In genomic region chr7:67566510-67567237, GRCm38 (mm10) we compare ENCODE assay signal across 11 mouse cellular contexts.
A peak's percentile ranks its signal among the peaks of the same experiment; 100 is the strongest.
DNase-seq lines count a peak whose midpoint lies in the region; ATAC-seq lines count a peak whose summit lies in the region.
"Had no signal": no experiment of that assay in that cellular context is flagged by ENCODE, and none has a peak within 500 bp of the region (broad histone marks: within the 10 kb centered on the region; RNA-seq: fewer than 3 reads in every experiment).

No protein-coding gene starts in this region.

- H3K4me2 ChIP-seq in midbrain, embryonic 11.5 days, result no peak overlapping the region
- no peak overlapping the region for H3K4me2 ChIP-seq in midbrain, embryonic 15.5 days
- H3K4me2 ChIP-seq in embryonic facial prominence, embryonic 12.5 days (replicated peaks), result no peak overlapping the region
- H3K4me2 ChIP-seq: lung, embryonic 15.5 days; midbrain, embryonic 13.5 days had no signal

- no peaks in the 10 kb centered on the region for H3K9me3 ChIP-seq in midbrain, embryonic 11.5 days (ENCODE audit: control insufficient read depth, low read length)
- H3K9me3 ChIP-seq in midbrain, embryonic 15.5 days, result no peaks in the 10 kb centered on the region
- no peaks in the 10 kb centered on the region for H3K9me3 ChIP-seq in embryonic facial prominence, embryonic 12.5 days
- H3K9me3 ChIP-seq: lung, embryonic 15.5 days; midbrain, embryonic 13.5 days had no signal

- H3K27me3 ChIP-seq in midbrain, embryonic 11.5 days (ENCODE audit: control insufficient read depth, insufficient read depth, low read length), result no peaks in the 10 kb centered on the region
- H3K27me3 ChIP-seq in midbrain, embryonic 15.5 days (replicated peaks), result no peaks in the 10 kb centered on the region
- H3K27me3 ChIP-seq in embryonic facial prominence, embryonic 12.5 days, result no peaks in the 10 kb centered on the region
- H3K27me3 ChIP-seq: lung, embryonic 15.5 days; midbrain, embryonic 13.5 days had no signal

- no peaks in the 10 kb centered on the region for H3K4me1 ChIP-seq in midbrain, embryonic 11.5 days (ENCODE audit: control insufficient read depth, insufficient read depth, low read length)
- H3K4me1 ChIP-seq in midbrain, embryonic 15.5 days, result no peaks in the 10 kb centered on the region
- H3K4me1 ChIP-seq in embryonic facial prominence, embryonic 12.5 days, result peaks cover 6% of the 10 kb centered on the region
- H3K4me1 ChIP-seq: lung, embryonic 15.5 days; midbrain, embryonic 13.5 days had no signal

- no peak overlapping the region for H3K4me3 ChIP-seq in midbrain, embryonic 11.5 days (ENCODE audit: low read depth, low read length)
- no peak overlapping the region for H3K4me3 ChIP-seq in midbrain, embryonic 15.5 days
- H3K4me3 ChIP-seq in embryonic facial prominence, embryonic 12.5 days, result no peak overlapping the region
- H3K4me3 ChIP-seq: lung, embryonic 15.5 days; midbrain, embryonic 13.5 days had no signal

- 70% methylated on average over 8 of the region's 8 CpGs for WGBS in midbrain, embryonic 11.5 days
- WGBS in midbrain, embryonic 15.5 days, result 69% methylated on average over 8 of the region's 8 CpGs
- WGBS in embryonic facial prominence, embryonic 12.5 days, result 34% methylated on average over 8 of the region's 8 CpGs

- no peak overlapping the region for H3K27ac ChIP-seq in midbrain, embryonic 11.5 days (ENCODE audit: low read depth, low read length)
- no peak overlapping the region for H3K27ac ChIP-seq in midbrain, embryonic 15.5 days
- H3K27ac ChIP-seq in embryonic facial prominence, embryonic 12.5 days, result 0 out of 2 replicates have a peak overlapping the region, but pooled peaks have one; percentile 17
- H3K27ac ChIP-seq: lung, embryonic 15.5 days; midbrain, embryonic 13.5 days had no signal

- intact Hi-C loops in heart, postnatal 25 days (cut with DNase I), result no loop called here
- intact Hi-C loops in left cerebral cortex, postnatal 36 days (cut with DNase I), result no loop called here

- no peaks in the 10 kb centered on the region for H3K36me3 ChIP-seq in midbrain, embryonic 11.5 days (ENCODE audit: control insufficient read depth, insufficient read depth, low read length)
- H3K36me3 ChIP-seq in midbrain, embryonic 15.5 days (replicated peaks), result no peaks in the 10 kb centered on the region
- no peaks in the 10 kb centered on the region for H3K36me3 ChIP-seq in embryonic facial prominence, embryonic 12.5 days
- H3K36me3 ChIP-seq: lung, embryonic 15.5 days; midbrain, embryonic 13.5 days had no signal

- H3K9ac ChIP-seq in midbrain, embryonic 11.5 days (ENCODE audit: low read length), result no peak overlapping the region
- no peak overlapping the region for H3K9ac ChIP-seq in midbrain, embryonic 15.5 days
- no peak overlapping the region for H3K9ac ChIP-seq in embryonic facial prominence, embryonic 12.5 days
- H3K9ac ChIP-seq: lung, embryonic 15.5 days; midbrain, embryonic 13.5 days had no signal

- no peak for ATAC-seq in midbrain, embryonic 11.5 days (ENCODE audit: low FRiP score)
- ATAC-seq in midbrain, embryonic 15.5 days (replicated peaks), result no peak
- ATAC-seq in embryonic facial prominence, embryonic 12.5 days (ENCODE audit: insufficient number of reproducible peaks, insufficient read depth, low FRiP score, low TSS enrichment), result no peak
- ATAC-seq: midbrain, embryonic 13.5 days had no signal

- peak; percentile 94 for DNase-seq in heart, adult 11 months
- no peak for DNase-seq in heart, postnatal 25 days (ENCODE audit: low spot score)
- peak; percentile 82 for DNase-seq in midbrain, embryonic 11.5 days (ENCODE audit: low spot score, missing footprints)
- peak; percentile 30 for DNase-seq in skeletal muscle tissue, adult 2 months (ENCODE audit: low read depth, low spot score)
- DNase-seq in left cerebral cortex, postnatal 36 days (ENCODE audit: low spot score in 2 of 2), result no peak
- DNase-seq in urinary bladder, postnatal 14 days (ENCODE audit: low spot score), result no peak
- DNase-seq: right cerebral cortex, postnatal 25 days had no signal

Comparison
In these comparisons a context has a peak if more than half of its experiments do, and no peak if none do; other contexts are left out.
1. DNase-seq: peak in heart, adult 11 months (single experiment), midbrain, embryonic 11.5 days (single experiment) and skeletal muscle tissue, adult 2 months (single experiment); none in heart, postnatal 25 days (single experiment), left cerebral cortex, postnatal 36 days (0 of 2) and urinary bladder, postnatal 14 days (single experiment).